Mouse (Mus musculus) intestine, embryonic 14.5 days (tissue): ENCODE results near the gene Tenm4. TPM values are rescaled to one million over a fixed set of nuclear protein-coding genes. Genes with fewer than 3 reads are reported as not detected.

Source experiments
- ATAC-seq: fragments of 200-750 bp; cut with Nextera tagmentation; replicated peaks from 2 replicates; pipeline ENCODE4 v1.8.0; 2017; ENCODE audit warnings: low read depth, moderate number of reproducible peaks, moderate TSS enrichment, moderate library complexity; ENCODE audit not compliant: low FRiP score, low TSS enrichment
- DNase-seq: peaks from one replicate; pipeline ENCODE4 v3.0.0-alpha.2; 2018; ENCODE audit warnings: low spot score
- H3K27ac ChIP-seq: fragments of 300-500 bp; sonication (generic); 2 replicates; pipeline ENCODE4 v1.5.1; 2014; ENCODE audit warnings: low read depth, mild to moderate bottlenecking, control low read depth
- H3K27me3 ChIP-seq: fragments of 300-500 bp; sonication (generic); replicated peaks from 2 replicates; pipeline ENCODE4 v1.6.1; 2014; ENCODE audit warnings: low read length, control low read depth; ENCODE audit not compliant: control insufficient read depth, insufficient read depth
- H3K36me3 ChIP-seq: fragments of 300-500 bp; sonication (generic); 2 replicates; pipeline ENCODE4 v1.6.1; 2014; ENCODE audit warnings: low read length, control low read depth; ENCODE audit not compliant: control insufficient read depth, insufficient read depth
- H3K4me1 ChIP-seq: fragments of 300-500 bp; sonication (generic); replicated peaks from 2 replicates; pipeline ENCODE4 v1.6.1; 2014; ENCODE audit warnings: low read length, control low read depth, mixed read lengths; ENCODE audit not compliant: control insufficient read depth, insufficient read depth
- H3K4me2 ChIP-seq: fragments of 300-500 bp; sonication (generic); 2 replicates; pipeline ENCODE4 v1.6.1; 2014; ENCODE audit warnings: low read length
- H3K4me3 ChIP-seq: fragments of 300-500 bp; sonication (generic); 2 replicates; pipeline ENCODE4 v1.5.1; 2014; ENCODE audit warnings: low read depth, low read length, control low read depth, mixed read lengths
- H3K9ac ChIP-seq: fragments of 300-500 bp; sonication (generic); 2 replicates; pipeline ENCODE4 v1.6.1; 2014; ENCODE audit warnings: mild to moderate bottlenecking, low read length
- H3K9me3 ChIP-seq: fragments of 300-500 bp; sonication (generic); 2 replicates; pipeline ENCODE4 v1.6.1; 2016; ENCODE audit warnings: low read length, control low read depth; ENCODE audit not compliant: control insufficient read depth
- WGBS: fragments of 180-500 bp; shearing (Covaris S2); extraction: QIAGEN DNeasy Blood & Tissue Kit; methylation state at CpG from one replicate; pipeline ENCODE4 v1.1.7; 2014; 5-methylcytosine and 5-hydroxymethylcytosine counted together
- polyA plus RNA-seq: library from polyadenylated mRNA; unstranded; fragments of >200 nt; fragmentation: Nextera tagmentation; extraction: Ambion mirVana; gene quantifications from 2 replicates; pipeline ENCODE4 v1.2.1, GENCODE M21; 2014

Tenm4 gene
- polyA plus RNA-seq, 1 experiment from 2014 or later: 36.5 TPM

DNA sequence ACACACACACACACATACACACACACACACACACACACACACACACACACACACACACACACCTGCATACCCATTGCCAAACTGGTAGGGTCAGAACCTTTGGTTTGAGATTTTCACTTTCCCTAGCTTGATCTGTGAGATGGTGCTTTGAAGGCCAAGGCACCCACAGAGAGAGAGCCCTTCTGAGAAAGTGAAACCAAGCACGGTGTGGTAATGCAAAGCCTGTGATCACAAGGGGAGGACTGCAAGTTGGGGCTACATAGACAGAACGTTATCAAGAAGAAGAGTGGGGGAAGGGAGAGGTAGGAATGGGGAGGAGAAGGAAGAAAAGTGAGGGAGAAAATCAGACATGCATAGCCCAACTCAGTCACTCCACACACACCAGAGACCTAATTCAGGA lies 285.6 kb downstream of the Tenm4 start:
- DNase-seq (no peak), ATAC-seq (no peak)
- Histone ChIP-seq H3K4me2 (no peak overlapping the region), H3K36me3 (no peaks in the 10 kb centered on the region), H3K4me3 (no peak overlapping the region), H3K27me3 (no peaks in the 10 kb centered on the region), H3K4me1 (no peaks in the 10 kb centered on the region), H3K9me3 (no peaks in the 10 kb centered on the region), H3K9ac (no peak overlapping the region), H3K27ac (no peak overlapping the region)
- 39% methylated on average over 2 of the region's 2 CpGs for WGBS

DNA sequence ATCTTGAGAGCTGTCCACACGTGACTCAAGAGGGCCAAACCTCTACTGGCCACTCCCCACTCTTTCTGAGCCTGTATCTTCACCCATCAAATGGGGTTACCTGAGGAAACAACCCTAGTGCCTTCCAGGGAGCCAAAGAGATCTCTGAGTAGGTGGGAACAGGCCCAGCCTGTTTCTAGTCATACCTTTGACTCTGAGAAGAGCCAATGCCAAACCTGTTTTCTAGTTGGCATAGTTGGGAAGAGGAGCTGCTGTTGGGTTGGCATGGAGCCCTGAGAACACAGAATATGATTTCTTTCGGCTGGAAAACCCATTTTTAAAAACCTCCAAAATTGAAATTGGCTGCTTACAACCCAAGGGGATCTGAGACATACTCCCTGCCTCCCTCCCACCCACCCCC lies 286.8 kb downstream of the Tenm4 start:
- H3K27ac ChIP-seq: no peak overlapping the region
- ATAC-seq (no peak), DNase-seq (no peak)
- H3K4me3 ChIP-seq: no peak overlapping the region
- H3K4me2 ChIP-seq: no peak overlapping the region
- H3K9ac ChIP-seq: no peak overlapping the region
- WGBS: 82% methylated on average over 2 of the region's 2 CpGs
- no peaks in the 10 kb centered on the region for H3K9me3 ChIP-seq
- no peaks in the 10 kb centered on the region for H3K4me1 ChIP-seq
- no peaks in the 10 kb centered on the region for H3K27me3 ChIP-seq
- H3K36me3 ChIP-seq: no peaks in the 10 kb centered on the region

DNA sequence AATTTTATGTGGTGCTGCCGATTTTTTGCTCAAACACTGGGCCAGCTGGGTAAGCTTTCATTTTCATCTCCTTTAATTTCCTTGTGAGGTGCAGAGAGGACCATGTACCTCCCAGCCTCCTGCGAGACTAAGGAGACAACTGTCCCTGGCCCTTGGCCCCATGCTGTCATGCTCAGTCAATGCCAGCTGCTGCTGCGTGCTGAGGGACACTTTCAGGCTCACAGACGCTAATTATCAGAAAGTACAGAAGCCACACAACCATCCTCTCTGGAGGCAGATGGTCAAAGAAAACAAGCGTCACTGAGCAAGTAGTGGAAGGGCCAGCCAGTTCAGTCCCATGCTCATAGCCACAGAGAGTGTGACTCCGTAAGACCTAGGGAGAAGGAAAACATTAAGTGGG lies 287.9 kb downstream of the Tenm4 start:
- Histone ChIP-seq H3K27me3 (no peaks in the 10 kb centered on the region), H3K27ac (no peak overlapping the region), H3K9ac (no peak overlapping the region), H3K4me2 (no peak overlapping the region), H3K36me3 (no peaks in the 10 kb centered on the region), H3K9me3 (no peaks in the 10 kb centered on the region), H3K4me1 (no peaks in the 10 kb centered on the region), H3K4me3 (no peak overlapping the region)
- DNase-seq (no peak), ATAC-seq (no peak)
- 76% methylated on average over 6 of the region's 6 CpGs for WGBS

DNA sequence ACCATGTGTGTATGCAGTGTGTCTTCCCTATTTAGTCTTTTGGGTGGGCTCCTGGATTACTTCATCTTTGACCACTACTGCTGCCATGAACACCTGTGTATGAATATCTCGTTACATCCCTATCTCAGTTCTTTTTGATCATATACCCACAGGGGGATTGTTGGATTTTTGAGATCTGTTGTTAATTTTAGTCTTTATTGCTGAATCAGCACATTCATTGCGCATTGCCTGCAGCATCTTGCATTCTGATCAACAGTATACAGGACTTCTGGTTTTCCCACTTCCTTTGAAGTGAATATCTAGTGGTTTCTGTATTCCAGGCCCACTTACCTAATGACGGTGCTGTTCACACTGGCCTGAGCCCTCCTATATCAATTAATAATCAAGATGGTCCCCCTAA lies 295.7 kb downstream of the Tenm4 start:
- no peak overlapping the region for H3K9ac ChIP-seq
- DNase-seq (no peak), ATAC-seq (no peak)
- H3K4me3 ChIP-seq: no peak overlapping the region
- H3K36me3 ChIP-seq: no peaks in the 10 kb centered on the region
- H3K9me3 ChIP-seq: no peaks in the 10 kb centered on the region
- no peaks in the 10 kb centered on the region for H3K27me3 ChIP-seq
- 89% methylated on average over 3 of the region's 3 CpGs for WGBS
- H3K27ac ChIP-seq: no peak overlapping the region
- no peaks in the 10 kb centered on the region for H3K4me1 ChIP-seq
- H3K4me2 ChIP-seq: no peak overlapping the region

DNA sequence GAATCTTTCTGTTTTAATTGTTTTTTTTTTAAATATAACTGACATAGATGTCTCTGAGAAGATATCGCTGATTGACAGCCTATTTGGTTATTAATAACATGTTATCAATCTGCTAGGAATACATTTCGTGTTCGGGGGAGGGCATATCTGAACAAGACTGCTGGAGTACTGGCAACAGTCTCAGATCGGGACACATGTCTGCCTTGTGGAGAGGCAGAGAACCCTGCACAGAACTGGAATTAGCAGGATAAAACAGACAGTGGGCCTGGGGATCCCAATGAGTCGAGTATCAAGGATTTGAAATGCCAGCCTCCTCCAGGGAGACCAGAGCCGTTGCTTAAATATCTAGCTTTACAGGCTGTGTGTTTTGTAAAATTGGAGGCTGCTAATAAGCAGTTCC lies 299.8 kb downstream of the Tenm4 start:
- no peak overlapping the region for H3K4me3 ChIP-seq
- H3K9ac ChIP-seq: no peak overlapping the region
- no peaks in the 10 kb centered on the region for H3K27me3 ChIP-seq
- no peak overlapping the region for H3K4me2 ChIP-seq
- no peaks in the 10 kb centered on the region for H3K36me3 ChIP-seq
- no peak for ATAC-seq
- DNase-seq: no peak
- no peaks in the 10 kb centered on the region for H3K4me1 ChIP-seq
- H3K9me3 ChIP-seq: no peaks in the 10 kb centered on the region
- WGBS: 79% methylated on average over 6 of the region's 6 CpGs
- no peak overlapping the region for H3K27ac ChIP-seq

DNA sequence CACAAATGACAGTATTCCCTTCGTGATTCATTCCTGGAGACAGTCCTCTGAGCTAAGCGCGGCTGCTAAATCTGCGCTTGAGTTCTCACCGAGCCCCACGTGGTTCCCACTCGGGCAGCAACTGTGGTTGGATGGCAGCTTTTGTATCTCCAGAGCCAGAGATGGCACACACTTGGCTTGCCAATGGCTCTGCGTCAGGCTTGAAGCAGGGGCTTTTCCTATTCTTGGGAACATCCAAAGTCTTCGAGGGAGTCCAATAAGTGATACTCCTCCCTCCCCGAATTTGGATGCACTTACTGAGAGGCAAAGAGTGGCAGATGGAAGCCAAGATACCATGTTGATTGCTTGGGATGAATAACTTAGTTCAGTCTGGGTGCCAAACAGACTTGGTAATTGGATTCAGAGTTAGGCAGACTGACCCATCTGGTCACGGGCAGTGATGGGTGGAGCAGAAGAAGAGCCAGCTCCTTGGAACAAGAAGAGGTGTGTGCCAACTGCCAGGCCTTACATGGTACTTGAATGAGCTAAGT lies 303.6 kb downstream of the Tenm4 start:
- Histone ChIP-seq H3K4me3 (no peak overlapping the region), H3K27me3 (no peaks in the 10 kb centered on the region), H3K27ac (no peak overlapping the region), H3K36me3 (no peaks in the 10 kb centered on the region), H3K9ac (no peak overlapping the region), H3K4me1 (no peaks in the 10 kb centered on the region), H3K9me3 (no peaks in the 10 kb centered on the region), H3K4me2 (no peak overlapping the region)
- 85% methylated on average over 11 of the region's 11 CpGs for WGBS
- DNase-seq: no peak
- ATAC-seq: no peak

DNA sequence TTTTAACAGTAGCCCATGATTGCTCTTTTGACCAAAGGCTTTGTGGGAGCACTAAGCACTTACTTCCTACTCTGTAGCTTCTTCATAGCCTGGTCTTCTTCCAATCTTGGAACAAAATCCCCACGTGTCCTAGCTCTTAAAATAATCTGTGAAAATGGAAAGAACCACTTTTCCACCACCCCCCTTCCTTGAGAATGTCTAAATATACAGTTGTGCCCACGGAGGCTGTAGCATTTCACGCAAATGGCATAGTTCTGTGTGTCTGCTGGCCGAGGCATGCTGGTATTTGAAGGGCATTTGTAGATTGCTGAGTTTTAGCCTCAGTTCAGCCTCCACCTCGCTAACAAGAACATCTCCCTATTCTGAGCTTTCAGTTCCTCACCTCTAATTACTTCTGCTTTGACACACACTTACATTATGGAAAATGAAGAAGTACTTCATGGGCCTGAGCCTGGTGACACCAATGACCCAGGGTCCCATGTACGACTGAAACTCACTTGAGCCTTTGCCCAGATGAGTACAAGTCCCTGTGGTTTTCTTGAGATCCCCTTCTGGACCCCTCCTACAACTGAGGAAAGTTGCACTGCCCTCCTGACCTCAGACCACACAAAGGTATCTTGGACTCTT lies 306.1 kb downstream of the Tenm4 start:
- WGBS: 86% methylated on average over 6 of the region's 6 CpGs
- no peak overlapping the region for H3K9ac ChIP-seq
- ATAC-seq: no peak
- H3K27me3 ChIP-seq: no peaks in the 10 kb centered on the region
- no peaks in the 10 kb centered on the region for H3K36me3 ChIP-seq
- H3K27ac ChIP-seq: no peak overlapping the region
- H3K4me2 ChIP-seq: no peak overlapping the region
- no peaks in the 10 kb centered on the region for H3K4me1 ChIP-seq
- no peaks in the 10 kb centered on the region for H3K9me3 ChIP-seq
- H3K4me3 ChIP-seq: no peak overlapping the region
- no peak for DNase-seq

DNA sequence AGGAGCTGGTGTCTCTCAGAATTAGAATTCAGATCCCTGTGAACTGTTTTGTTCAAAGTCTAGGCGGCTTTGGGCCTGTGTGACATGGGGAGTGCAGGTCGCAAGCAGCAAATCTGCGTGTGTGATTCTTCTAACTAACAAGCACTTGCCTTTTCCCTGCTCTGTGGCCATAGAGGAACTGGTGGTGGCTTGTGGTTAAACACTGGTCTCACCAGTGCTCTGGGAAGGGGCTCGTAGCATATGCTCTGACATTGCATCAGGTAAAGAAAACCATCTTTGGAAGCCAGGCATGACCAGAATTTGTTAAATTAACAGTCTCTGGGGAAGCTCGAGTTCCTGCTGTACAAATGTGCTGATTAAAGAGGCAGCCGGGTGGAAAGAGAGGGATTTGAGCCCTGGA lies 308.1 kb downstream of the Tenm4 start:
- H3K4me2 ChIP-seq: no peak overlapping the region
- no peak overlapping the region for H3K9ac ChIP-seq
- no peaks in the 10 kb centered on the region for H3K36me3 ChIP-seq
- no peaks in the 10 kb centered on the region for H3K27me3 ChIP-seq
- ATAC-seq (no peak), DNase-seq (no peak)
- H3K9me3 ChIP-seq: no peaks in the 10 kb centered on the region
- WGBS: 84% methylated on average over 6 of the region's 6 CpGs
- H3K27ac ChIP-seq: no peak overlapping the region
- H3K4me1 ChIP-seq: no peaks in the 10 kb centered on the region
- no peak overlapping the region for H3K4me3 ChIP-seq

DNA sequence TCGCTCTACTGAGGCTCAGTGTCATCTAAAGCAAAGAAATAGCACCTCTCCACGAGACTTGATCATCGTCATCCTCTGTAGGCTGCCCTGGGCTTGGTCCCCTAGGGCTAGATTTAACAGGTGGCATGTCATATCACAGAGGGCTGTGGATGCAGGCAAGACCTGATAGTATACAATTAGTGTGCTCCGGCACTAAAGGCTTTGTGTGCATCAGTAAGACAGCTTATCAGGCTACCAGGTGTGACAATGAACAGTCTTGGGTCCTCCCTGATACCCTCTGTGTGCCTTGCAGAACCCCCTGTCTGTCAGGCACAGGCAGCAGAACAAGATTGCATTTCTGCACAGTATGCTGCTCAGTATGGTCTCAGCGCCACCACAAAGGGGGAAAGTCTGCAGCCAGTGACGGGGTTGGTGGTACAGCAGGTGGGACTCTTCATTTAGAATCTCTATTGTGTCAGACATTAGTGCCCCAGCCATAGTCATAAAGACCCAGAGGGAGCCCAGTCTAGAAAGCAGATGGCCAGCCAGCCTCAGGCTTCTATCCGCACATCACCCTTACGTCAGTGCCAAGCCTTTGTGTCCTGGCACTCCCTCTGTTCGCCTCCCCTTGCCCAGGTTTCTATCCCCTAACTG lies 309.4 kb downstream of the Tenm4 start:
- Histone ChIP-seq H3K36me3 (no peaks in the 10 kb centered on the region), H3K27ac (no peak overlapping the region), H3K9ac (no peak overlapping the region), H3K4me1 (no peaks in the 10 kb centered on the region), H3K4me2 (no peak overlapping the region), H3K9me3 (no peaks in the 10 kb centered on the region), H3K27me3 (no peaks in the 10 kb centered on the region), H3K4me3 (no peak overlapping the region)
- no peak for ATAC-seq
- DNase-seq: no peak
- WGBS: 88% methylated on average over 9 of the region's 9 CpGs
